14 mouse cellular contexts compared by ENCODE assay signal in the genomic region with DNA sequence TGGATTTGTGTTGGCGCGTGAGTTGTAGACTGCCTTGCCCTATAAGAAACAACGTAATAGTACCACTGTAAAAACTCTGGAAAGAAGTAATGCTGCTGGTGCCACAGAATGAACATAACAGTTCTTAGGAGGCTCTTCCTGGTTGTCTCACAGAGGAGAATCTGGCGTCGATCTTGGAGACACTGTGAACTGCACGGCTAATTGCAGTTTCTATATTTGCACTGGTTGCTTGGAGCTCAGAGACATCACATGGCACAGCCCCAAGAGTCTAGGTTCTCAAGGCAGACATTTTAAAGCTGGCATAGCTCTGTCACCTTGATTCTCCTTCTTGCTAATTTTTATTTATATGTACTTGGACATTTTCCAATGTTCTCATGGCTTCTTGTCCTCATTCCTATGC.
DNase-seq lines count a peak whose midpoint lies in the region; ATAC-seq and TF ChIP-seq lines count a peak whose summit lies in the region.
"Had no signal": no experiment of that assay in that cellular context is flagged by ENCODE, and none has a peak within 500 bp of the region (broad histone marks: within the 10 kb centered on the region; RNA-seq: fewer than 3 reads in every experiment).

No protein-coding gene starts in this region.

- DNase-seq in midbrain, embryonic 11.5 days (ENCODE audit: low spot score, missing footprints), result peak; percentile 72
- no peak for DNase-seq in midbrain, embryonic 10.5 days (ENCODE audit: low spot score)
- DNase-seq in cerebellum, postnatal 10 days, result peak; percentile 64 to 69
- DNase-seq in right cerebral cortex, postnatal 36 days (ENCODE audit: low spot score in 2 of 2), result peak; percentile 27 to 68
- DNase-seq in gastrocnemius, adult 2 months, result no peak
- no peak for DNase-seq in gastrocnemius, postnatal 36 days
- DNase-seq: adrenal gland, postnatal 36 days; kidney, postnatal 36 days had no signal

- H3K4me1 ChIP-seq in forebrain, embryonic 16.5 days (replicated peaks; ENCODE audit: control insufficient read depth, insufficient read depth, low read length), result peaks cover 6% of the 10 kb centered on the region
- no peaks in the 10 kb centered on the region for H3K4me1 ChIP-seq in forebrain, embryonic 12.5 days
- no peaks in the 10 kb centered on the region for H3K4me1 ChIP-seq in midbrain, embryonic 11.5 days (ENCODE audit: control insufficient read depth, insufficient read depth, low read length)
- H3K4me1 ChIP-seq in midbrain, embryonic 10.5 days, result no peaks in the 10 kb centered on the region
- H3K4me1 ChIP-seq: heart, embryonic 12.5 days had no signal

- 79% methylated on average over 6 of the region's 6 CpGs for WGBS in forebrain, embryonic 16.5 days
- 94% methylated on average over 6 of the region's 6 CpGs for WGBS in forebrain, embryonic 12.5 days
- WGBS in midbrain, embryonic 11.5 days, result 95% methylated on average over 6 of the region's 6 CpGs
- 95% methylated on average over 6 of the region's 6 CpGs for WGBS in midbrain, embryonic 10.5 days

- ATAC-seq in forebrain, embryonic 16.5 days, result 0 out of 2 replicates have a peak, but pooled peaks have one; percentile 31
- no peak for ATAC-seq in forebrain, embryonic 12.5 days (ENCODE audit: low FRiP score)
- no peak for ATAC-seq in midbrain, embryonic 11.5 days (ENCODE audit: low FRiP score)
- ATAC-seq: intestine, postnatal 0 days had no signal

- no peak overlapping the region for H3K27ac ChIP-seq in forebrain, embryonic 16.5 days (ENCODE audit: low read length)
- no peak overlapping the region for H3K27ac ChIP-seq in forebrain, embryonic 12.5 days
- no peak overlapping the region for H3K27ac ChIP-seq in midbrain, embryonic 11.5 days (ENCODE audit: low read depth, low read length)
- no peak overlapping the region for H3K27ac ChIP-seq in midbrain, embryonic 10.5 days (replicated peaks)
- no peak overlapping the region for H3K27ac ChIP-seq in gastrocnemius, adult 2 months
- H3K27ac ChIP-seq: limb, embryonic 13.5 days; lung, embryonic 15.5 days had no signal

- no peaks in the 10 kb centered on the region for H3K27me3 ChIP-seq in forebrain, embryonic 16.5 days (replicated peaks; ENCODE audit: control insufficient read depth, insufficient read depth, low read length)
- no peaks in the 10 kb centered on the region for H3K27me3 ChIP-seq in forebrain, embryonic 12.5 days
- no peaks in the 10 kb centered on the region for H3K27me3 ChIP-seq in midbrain, embryonic 11.5 days (ENCODE audit: control insufficient read depth, insufficient read depth, low read length)
- no peaks in the 10 kb centered on the region for H3K27me3 ChIP-seq in midbrain, embryonic 10.5 days (ENCODE audit: low read depth, poor library complexity, severe bottlenecking)
- H3K27me3 ChIP-seq: heart, embryonic 12.5 days; limb, embryonic 13.5 days; lung, embryonic 15.5 days had no signal

- H3K9ac ChIP-seq in forebrain, embryonic 16.5 days (replicated peaks; ENCODE audit: low read depth, low read length), result no peak overlapping the region
- no peak overlapping the region for H3K9ac ChIP-seq in forebrain, embryonic 12.5 days
- no peak overlapping the region for H3K9ac ChIP-seq in midbrain, embryonic 11.5 days (ENCODE audit: low read length)
- H3K9ac ChIP-seq: heart, embryonic 12.5 days; limb, embryonic 13.5 days; lung, embryonic 15.5 days had no signal

- no peaks in the 10 kb centered on the region for H3K9me3 ChIP-seq in forebrain, embryonic 16.5 days (ENCODE audit: control insufficient read depth, low read length)
- no peaks in the 10 kb centered on the region for H3K9me3 ChIP-seq in forebrain, embryonic 12.5 days
- no peaks in the 10 kb centered on the region for H3K9me3 ChIP-seq in midbrain, embryonic 11.5 days (ENCODE audit: control insufficient read depth, low read length)
- H3K9me3 ChIP-seq in midbrain, embryonic 10.5 days (replicated peaks), result no peaks in the 10 kb centered on the region
- H3K9me3 ChIP-seq: heart, embryonic 12.5 days; limb, embryonic 13.5 days; lung, embryonic 15.5 days had no signal

- intact Hi-C loops in gastrocnemius, adult 2 months (cut with DNase I), result no loop called here
- intact Hi-C loops in gastrocnemius, postnatal 36 days (cut with DNase I), result no loop called here

- TF ChIP-seq CTCF in gastrocnemius, adult 2 months (IDR thresholded peaks at IDR 0.05), result no peak

- H3K36me3 ChIP-seq in forebrain, embryonic 16.5 days (ENCODE audit: control insufficient read depth, insufficient read depth), result no peaks in the 10 kb centered on the region
- H3K36me3 ChIP-seq in forebrain, embryonic 12.5 days (replicated peaks), result no peaks in the 10 kb centered on the region
- H3K36me3 ChIP-seq in midbrain, embryonic 11.5 days (ENCODE audit: control insufficient read depth, insufficient read depth, low read length), result no peaks in the 10 kb centered on the region
- H3K36me3 ChIP-seq in midbrain, embryonic 10.5 days, result no peaks in the 10 kb centered on the region
- H3K36me3 ChIP-seq: heart, embryonic 12.5 days; limb, embryonic 13.5 days; lung, embryonic 15.5 days had no signal

- no peak overlapping the region for H3K4me3 ChIP-seq in forebrain, embryonic 16.5 days (replicated peaks; ENCODE audit: low read length)
- no peak overlapping the region for H3K4me3 ChIP-seq in forebrain, embryonic 12.5 days (replicated peaks)
- H3K4me3 ChIP-seq in midbrain, embryonic 11.5 days (ENCODE audit: low read depth, low read length), result no peak overlapping the region
- H3K4me3 ChIP-seq in midbrain, embryonic 10.5 days, result no peak overlapping the region
- H3K4me3 ChIP-seq in gastrocnemius, adult 2 months, result no peak overlapping the region
- H3K4me3 ChIP-seq: heart, embryonic 12.5 days; limb, embryonic 13.5 days; lung, embryonic 15.5 days had no signal

- no peak overlapping the region for H3K4me2 ChIP-seq in forebrain, embryonic 16.5 days (ENCODE audit: low read length)
- no peak overlapping the region for H3K4me2 ChIP-seq in forebrain, embryonic 12.5 days
- H3K4me2 ChIP-seq in midbrain, embryonic 11.5 days, result no peak overlapping the region
- H3K4me2 ChIP-seq: heart, embryonic 12.5 days; limb, embryonic 13.5 days; lung, embryonic 15.5 days had no signal

Comparison
In these comparisons a context has a peak if more than half of its experiments do, and no peak if none do; other contexts are left out.
1. DNase-seq: peak in midbrain, embryonic 11.5 days (single experiment), cerebellum, postnatal 10 days (2 of 2) and right cerebral cortex, postnatal 36 days (2 of 2); none in midbrain, embryonic 10.5 days (single experiment), gastrocnemius, adult 2 months (single experiment) and gastrocnemius, postnatal 36 days (0 of 2).